Mouse (Mus musculus): ENCODE results near the gene Med17.
"Not testable (repeated sequence)": the region's sequence is repeated elsewhere in the genome, so short reads cannot be mapped to it uniquely, and the experiment has no call there.

Gene Med17

GRCm38 (mm10) chr9:15279649-15280490, at the start of gene Med17:
Med17 (minus strand) TSS chr9:15279931.
- DNase-seq = peak; percentile 96

GRCm38 (mm10) chr9:15318170-15318742, 38.5 kb upstream of the Med17 start:
- DNase-seq = no peak

GRCm38 (mm10) chr9:15317223-15318169, 37.8 kb upstream of the Med17 start:
- no peak for DNase-seq

- DNase-seq = not testable (repeated sequence)
Observed at GRCm38 (mm10) chr9:15316296-15316695, 36.6 kb upstream of the Med17 start.

- DNase-seq = no peak
Observed at GRCm38 (mm10) chr9:15314619-15315018, 34.9 kb upstream of the Med17 start.

- DNase-seq = no peak
Observed at GRCm38 (mm10) chr9:15313633-15314032, 33.9 kb upstream of the Med17 start.

- DNase-seq = no peak
Observed at GRCm38 (mm10) chr9:15312054-15312735, 32.5 kb upstream of the Med17 start.

GRCm38 (mm10) chr9:15310179-15310578, 30.4 kb upstream of the Med17 start:
- DNase-seq = no peak

- no peak for DNase-seq
Observed at GRCm38 (mm10) chr9:15309425-15309824, 29.7 kb upstream of the Med17 start.

- no peak for DNase-seq
Observed at GRCm38 (mm10) chr9:15308254-15308653, 28.5 kb upstream of the Med17 start.

- DNase-seq = no peak
Observed at GRCm38 (mm10) chr9:15307257-15307656, 27.5 kb upstream of the Med17 start.

GRCm38 (mm10) chr9:15306398-15307119, 26.8 kb upstream of the Med17 start, which contains the start of gene 4931406C07Rik:
4931406C07Rik (minus strand) TSS chr9:15306448.
- DNase-seq = peak; percentile 8

GRCm38 (mm10) chr9:15305503-15306397, 26.0 kb upstream of the Med17 start, which contains the start of gene Taf1d:
Taf1d (plus strand) TSS chr9:15306214.
- peak; percentile 99 for DNase-seq

- no peak for DNase-seq
Observed at GRCm38 (mm10) chr9:15302881-15303280, 23.1 kb upstream of the Med17 start.

- DNase-seq = not testable (repeated sequence)
Observed at GRCm38 (mm10) chr9:15302006-15302405, 22.3 kb upstream of the Med17 start.

- peak; percentile 63 for DNase-seq
Observed at GRCm38 (mm10) chr9:15301399-15301798, 21.7 kb upstream of the Med17 start.

- DNase-seq = no peak
Observed at GRCm38 (mm10) chr9:15300056-15300455, 20.3 kb upstream of the Med17 start.

GRCm38 (mm10) chr9:15298451-15298850, 18.7 kb upstream of the Med17 start:
- no peak for DNase-seq

- DNase-seq = no peak
Observed at GRCm38 (mm10) chr9:15297112-15297511, 17.4 kb upstream of the Med17 start.

- no peak for DNase-seq
Observed at GRCm38 (mm10) chr9:15289251-15289650, 9.5 kb upstream of the Med17 start.

GRCm38 (mm10) chr9:15288402-15288801, 8.7 kb upstream of the Med17 start:
- no peak for DNase-seq
